Mouse (Mus musculus) fibroblast of lung, adult 2 months (primary cell): ENCODE data around the gene Slc24a3.

Experiments used
- DNase-seq: peaks from one replicate; pipeline ENCODE4 v3.0.0-alpha.2; 2011; ENCODE audit warnings: low read depth

Gene Slc24a3

DNA sequence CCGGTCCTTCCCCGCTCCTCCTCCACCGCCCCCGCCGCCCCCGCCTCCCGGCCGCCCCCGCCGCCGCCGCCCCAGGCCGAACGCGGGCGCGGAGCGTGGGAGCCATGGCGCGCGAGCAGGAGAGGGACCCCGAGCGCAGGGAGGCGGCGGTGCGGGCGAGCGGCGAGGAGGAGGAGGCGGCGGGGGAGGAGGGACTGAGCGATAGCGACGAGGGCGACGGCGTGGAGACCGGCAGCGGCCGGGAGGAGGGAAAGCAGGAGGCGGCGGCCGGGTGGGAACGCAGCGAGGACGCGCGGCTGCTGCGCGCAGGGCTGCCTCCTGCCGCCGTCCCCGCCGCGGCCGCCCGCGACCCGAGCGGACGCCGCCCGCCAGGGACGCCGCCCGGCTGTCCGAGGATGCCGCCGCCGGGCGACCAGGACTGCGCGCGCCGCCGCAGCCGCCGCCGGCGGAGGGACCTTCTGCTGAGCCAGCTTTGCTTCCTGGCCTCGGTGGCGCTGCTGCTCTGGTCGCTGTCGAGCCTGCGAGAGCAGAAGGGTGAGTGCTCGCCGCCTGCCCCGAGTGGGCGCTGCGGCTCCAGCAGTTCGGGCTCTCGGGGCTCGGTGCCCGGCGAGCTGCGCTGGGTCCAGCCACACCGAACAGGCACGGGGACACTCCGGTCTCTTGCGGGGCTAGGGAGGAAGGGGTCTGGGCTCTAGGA is at the start of gene Slc24a3:
Gene Slc24a3, plus strand, starts transcription at position 91 of the 697 bp plus-strand sequence.
- no peak for DNase-seq

DNA sequence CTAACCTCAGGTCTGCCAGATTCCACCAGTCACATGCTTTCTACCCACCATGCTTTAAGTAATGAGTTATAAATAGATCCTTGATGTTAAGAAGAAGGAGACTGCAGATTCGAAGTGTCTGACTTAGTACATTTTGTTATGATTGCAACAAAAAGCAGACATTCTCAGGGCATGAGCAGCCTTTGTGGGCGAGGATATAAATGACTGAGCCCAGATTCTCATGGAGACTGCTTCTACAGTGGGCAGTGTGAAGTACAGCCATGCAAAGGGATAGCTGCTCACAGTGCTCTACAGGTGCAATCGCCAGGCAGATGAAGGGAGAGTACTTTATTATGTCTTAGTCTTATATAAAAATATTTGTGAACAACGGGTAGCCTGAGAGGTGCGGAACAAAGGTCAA is 49.8 kb upstream of the Slc24a3 start:
- no peak for DNase-seq

DNA sequence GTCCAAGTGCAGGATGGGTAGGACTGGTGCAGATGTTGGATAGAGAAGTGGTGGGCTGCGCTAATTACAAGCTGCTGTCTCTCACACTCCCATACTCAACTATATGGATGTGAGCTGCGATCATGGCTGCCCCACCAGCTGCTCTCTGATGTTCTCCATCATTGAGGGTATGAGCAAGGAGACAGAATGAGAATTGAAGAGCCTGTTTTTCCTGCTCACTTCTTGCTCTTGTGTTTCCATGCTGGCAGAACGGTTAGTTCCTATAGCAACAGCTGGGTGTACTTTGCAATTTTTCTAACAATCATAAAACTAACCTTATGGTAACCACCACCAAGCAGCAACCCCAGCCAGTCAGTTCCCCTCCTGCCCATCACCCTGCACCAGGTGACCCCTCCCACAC is 39.8 kb upstream of the Slc24a3 start:
- no peak for DNase-seq

DNA sequence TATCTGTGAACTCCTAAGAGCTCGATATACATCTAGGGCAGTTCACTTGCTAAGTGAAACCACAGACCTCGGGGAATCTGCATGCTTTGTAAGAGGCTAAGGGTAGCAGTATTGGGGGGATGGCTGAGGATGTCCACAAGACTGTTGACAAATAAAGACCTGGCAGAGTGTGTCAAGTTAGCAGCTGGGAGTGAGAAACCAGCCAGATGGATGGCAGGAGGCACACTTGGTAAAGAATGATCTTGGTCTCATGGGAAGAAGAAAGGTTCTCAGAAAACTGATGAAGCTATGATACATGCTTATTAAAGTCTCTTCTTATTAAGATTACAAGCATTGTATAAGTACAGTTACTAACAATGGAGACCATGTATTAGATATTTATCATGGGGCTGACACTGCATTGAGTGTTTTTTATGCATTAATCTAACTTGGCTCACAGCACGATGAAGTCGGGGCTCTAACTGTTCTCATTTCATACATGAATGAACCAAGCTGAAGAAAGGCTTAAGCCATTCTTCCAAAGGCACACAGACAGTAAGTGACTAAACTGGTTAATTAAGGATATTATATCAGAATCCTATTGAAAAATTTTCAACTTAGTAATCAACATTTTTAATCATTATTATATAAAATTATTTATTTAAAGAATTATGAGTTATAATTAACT is 30.8 kb upstream of the Slc24a3 start:
- no peak for DNase-seq

DNA sequence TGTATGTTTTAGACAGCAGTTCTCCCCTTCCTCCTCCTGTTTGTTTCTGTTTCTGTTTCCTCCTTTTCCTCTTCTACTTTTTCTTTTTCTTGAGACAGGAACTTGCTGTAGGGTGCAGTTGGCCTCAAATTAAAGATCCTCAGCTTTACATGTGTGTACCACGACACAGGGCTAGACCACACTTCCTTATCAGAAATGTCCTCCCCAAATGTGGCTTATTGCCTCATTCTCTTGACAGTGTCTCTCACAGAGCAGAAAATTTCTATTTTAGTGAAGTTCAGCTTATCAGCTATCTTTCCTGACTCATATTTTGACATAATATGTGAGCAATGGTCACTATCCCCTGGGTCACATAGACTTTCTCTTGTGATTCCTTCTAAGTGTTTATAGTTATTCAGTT is 17.1 kb upstream of the Slc24a3 start:
- DNase-seq, result no peak

DNA sequence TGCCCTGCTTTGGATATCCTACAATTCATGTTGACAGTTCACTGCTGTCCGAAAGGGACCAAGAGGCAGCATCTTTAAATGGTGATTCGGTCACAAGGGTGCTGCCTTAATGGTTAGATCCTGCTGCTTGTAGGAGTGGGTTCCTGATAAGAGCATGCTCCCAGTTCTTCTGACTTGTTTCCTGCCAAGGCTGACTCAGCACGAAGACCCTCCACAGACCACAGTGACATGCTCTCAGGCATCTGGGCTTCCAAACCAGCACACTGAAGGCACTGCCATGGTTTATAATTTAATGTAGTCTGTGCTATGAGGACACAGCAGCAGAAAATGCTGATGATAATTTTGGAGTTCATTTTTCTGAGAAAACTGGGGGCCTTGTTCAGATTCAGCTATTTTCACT is 16.7 kb upstream of the Slc24a3 start:
- no peak for DNase-seq

DNA sequence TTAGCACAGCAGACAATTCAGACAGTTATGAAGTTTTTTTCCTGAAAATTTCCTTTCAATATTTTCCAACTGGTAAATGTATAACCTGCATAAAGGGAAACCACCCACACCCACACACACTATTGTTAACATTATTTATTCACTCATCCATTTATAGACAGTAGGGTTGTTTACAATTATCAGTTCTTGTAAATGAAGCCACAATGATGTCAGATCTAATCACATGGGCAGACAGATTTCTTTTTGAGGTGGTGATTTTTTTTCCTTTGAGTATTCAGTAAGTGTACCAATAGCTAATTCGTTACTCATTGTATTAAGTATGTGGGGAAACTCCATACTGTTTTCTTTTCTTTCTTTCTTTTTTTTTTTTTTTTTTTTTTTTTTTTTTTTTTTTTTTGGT is 15.3 kb upstream of the Slc24a3 start:
- no peak for DNase-seq

DNA sequence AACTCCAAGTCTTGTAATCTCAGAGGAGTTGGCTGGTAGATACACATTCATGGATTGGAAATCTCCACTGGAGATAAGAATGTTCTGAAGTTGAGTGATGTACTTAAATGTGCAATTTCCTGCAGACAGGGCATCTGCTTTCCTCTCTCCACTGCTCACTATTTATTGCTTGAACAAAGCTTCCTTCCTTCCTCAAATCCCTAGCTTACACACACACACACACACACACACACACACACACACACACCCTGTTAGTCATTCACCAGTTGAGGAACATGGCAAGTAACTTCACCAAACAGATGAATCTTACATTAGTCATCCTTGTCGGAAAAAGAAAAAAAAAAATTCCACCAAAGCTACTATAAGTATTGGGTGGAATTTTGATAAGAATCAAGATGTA is 8.6 kb upstream of the Slc24a3 start:
- DNase-seq, result no peak

DNA sequence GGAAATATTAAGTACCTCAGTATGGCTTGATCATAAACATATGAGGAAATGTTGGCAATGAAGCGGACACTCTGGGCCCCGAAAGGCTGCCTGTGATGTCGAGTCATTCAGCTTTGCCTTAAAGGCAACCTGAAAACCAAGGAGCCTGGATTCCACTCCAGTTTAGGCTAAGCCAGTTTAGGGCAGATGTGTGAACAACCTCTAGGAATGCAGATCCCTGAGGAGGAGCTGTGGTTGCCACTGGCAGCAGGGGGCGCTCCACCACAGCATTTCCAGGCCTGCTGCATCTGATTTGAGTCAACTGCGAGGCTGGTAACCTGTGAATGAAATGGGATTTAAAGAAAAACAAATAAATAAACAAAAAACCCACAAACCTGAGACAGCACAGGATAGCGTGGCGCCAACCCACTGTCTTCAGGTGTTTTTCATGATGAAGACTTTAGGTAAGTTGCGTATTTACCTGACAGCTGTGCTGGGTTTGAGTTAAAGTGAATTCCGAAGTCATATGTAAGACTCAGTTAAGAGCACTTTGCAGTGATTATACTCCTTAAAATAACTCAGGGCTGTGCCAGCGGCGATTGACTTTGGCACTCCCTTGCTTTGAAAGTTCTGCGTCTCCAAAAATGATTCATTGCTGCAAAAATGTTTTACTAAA is 6.4 kb upstream of the Slc24a3 start:
- DNase-seq, result no peak

DNA sequence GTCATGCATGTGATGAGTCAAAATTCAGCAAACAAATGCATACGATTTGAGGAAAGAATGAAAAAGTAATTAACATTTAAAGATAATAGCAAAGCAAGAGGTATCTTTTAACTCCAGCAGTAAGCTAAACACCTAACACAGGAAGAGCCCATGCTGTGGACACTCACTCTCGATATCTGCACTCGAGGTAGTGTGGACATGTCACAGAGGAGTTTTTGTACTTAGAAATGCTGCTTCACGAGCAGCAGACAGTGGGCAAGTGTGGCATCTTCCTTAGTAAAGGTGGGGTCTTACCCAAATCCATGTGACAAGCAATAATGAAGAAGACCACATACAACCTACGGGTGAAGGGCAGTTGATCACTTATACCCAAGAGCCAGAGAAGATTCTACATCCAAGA is 3.5 kb upstream of the Slc24a3 start:
- DNase-seq, result no peak

DNA sequence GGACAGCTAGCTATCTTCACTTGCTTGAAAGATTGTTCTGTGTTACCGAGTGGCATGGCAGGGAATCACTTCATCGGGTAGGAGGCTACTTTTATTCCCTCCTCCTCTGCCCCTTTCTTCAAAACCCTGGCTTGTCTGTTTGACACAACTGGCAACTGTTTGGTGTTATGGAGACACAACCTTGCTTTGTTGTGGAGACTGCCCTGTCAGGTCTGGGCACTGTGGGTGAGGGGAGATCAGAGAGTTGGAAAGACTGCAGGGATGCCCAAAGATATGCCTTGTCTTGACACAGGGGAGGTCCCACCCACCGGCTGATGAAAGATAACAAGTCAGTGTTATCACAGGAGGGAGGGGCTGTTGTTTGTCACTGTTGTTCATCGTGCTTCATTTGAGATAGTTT is 3.0 kb upstream of the Slc24a3 start:
- DNase-seq, result no peak

DNA sequence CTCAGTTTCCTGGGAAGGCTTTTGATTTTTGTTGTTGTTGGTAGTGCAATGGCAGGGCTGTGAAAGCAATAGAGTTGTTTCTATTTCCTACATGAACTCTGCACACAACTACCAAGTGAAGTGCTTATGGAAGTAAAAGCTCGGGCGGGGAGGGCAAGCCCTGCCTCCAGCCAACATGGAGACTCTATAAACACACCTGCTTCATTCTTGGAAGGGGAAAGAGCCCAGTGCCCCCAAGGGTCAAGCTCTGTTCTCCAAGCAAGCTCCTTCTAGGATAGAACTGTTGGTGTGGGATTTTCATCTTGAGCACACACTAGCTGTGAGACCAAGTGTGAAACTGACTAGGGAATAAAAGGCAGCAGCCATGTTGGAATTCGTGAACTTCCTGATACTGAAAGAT is 2.5 kb upstream of the Slc24a3 start:
- DNase-seq, result no peak

DNA sequence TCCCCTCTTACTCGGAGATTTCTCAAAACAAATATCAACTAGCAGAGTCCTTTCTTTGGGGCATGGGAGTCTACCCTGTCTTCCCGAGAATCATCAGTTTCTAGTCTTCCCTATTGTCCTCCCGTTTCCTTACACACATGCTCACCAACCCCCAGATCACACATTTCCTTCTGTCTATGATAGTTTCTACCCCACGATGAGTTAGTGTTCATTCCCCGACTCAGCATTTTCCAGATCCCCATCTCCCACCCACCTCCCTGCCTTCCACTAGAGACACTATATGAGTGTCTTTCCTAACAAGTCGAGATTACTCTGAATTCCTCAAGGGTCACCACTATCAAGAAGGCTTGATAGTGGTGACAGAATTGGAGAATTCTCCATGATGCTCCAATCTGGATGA is 1.7 kb upstream of the Slc24a3 start:
- DNase-seq, result no peak

DNA sequence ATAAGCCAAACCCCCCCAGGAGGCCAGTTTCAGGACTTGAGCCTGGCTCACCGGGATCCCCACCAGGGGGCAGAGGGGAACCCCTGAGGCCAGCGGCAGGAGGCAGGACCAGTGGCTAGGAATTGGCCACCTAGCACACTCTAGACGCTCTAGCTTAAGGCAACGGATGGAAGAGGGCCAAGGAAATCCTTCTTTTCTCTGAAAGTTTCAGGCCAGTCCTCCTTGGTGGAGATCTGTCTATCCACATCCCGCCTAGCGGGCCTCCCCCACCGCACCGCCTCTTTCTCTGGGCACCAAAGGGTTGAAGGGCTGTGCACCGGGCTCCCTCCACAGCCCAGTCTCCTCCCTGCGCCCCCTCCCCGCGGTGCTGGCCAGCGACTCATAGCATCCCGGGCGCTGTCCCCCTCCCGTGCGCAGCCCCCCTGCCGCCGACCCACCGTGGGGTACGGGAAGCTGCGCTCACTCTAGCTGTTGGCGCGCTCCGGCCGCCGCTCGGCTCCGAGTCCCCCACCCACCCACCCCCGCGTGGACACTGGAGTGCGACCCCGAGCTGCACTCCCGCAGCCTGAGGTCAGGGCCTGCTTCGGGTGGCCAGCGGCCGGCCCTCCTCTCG is 397 bp upstream of the Slc24a3 start:
- no peak for DNase-seq

DNA sequence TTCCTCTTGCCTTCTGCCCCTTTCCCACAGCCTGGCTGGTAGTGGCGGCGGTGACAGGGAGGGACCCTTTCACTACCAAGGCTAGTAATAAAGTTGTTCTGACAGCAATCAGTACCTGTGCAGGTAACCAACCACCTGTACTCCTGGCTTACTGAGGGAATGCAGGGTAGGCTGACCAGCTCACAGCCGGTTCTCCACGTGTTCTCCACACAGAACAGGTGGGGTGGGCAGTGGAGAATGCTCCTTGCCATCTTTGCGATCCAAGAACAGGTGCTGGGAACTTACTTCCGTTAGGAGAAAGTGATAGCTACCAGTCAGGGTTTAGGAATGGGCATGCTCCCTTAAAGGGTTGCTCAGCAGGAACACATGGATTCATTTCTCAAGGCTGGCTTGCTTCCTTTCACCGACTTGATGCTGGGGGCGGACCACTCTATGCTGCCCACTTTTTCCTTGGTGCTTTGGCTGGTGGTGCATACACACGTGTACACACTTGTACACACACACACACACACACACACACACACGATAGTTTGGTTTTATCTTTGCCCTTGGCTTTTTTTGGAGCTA is 934 bp downstream of the Slc24a3 start:
- DNase-seq, result no peak

DNA sequence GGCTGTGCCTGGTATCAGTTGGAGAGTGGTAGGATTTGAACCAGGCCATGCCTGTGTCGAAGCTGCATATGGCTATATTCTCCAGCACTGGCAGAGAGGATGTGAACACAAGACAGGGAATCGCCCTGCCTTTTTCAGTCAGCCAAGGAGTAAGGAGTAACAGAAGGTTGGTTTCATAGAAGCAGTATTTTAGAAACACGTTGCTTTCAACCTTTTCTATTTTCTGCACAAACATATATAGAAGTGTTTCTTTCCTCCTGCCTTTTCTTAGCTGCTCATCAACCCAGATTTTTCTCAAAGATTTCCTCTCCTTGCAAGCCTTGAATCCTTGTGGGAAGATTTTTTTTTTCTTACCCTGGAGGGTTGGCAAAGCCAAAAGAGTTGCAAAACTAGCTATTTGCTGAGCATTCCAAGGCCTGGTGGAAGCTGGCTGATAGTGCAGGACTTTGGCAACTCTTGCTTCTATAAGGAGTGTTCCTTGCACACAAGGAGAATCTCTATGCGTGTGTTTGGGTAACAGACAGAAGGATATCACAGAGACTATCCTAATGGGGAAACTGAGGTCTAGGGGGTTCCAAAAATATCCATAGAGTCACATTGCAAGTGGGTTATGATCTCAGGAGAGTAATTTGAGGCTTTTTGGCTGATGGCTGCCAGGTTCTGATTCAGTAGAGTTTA is 5.6 kb downstream of the Slc24a3 start:
- no peak for DNase-seq

DNA sequence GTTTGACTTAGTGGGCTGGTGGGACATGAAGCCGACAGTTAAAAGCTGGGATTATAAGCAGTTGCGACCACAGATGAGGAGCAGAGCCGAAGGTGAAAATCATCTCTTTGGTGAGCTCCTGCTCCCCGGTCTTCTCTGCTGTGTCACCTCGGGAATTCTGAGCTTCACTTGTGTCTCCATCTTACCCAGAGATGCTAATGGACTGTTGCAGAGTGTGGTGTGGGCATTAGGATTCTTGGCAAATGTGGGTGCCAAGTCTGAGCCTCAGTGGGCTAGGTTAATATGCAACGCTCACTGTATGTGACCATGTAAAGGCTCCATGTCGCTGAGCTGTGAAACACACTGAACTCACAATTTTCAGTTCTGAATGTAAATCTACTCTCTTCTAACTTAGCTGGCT is 7.5 kb downstream of the Slc24a3 start:
- no peak for DNase-seq

DNA sequence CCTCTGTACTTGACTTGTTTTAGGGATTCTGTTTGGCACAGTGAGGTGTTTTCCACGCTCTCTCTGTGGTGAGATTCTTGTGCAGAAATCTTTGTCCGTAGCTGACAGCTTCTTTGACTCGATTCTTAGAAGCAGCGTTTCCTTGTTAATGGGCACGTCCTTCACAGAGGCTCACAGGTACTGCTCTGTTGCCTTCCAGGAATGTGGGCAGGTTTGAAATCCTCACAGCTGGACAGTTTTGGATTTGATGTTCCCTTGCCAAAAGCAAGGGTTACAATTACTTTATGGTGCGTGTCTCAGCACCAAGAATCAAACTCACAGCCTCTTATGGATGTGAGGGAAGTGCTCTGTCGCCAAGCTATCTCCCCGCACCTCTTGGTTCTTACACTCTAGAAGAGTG is 14.9 kb downstream of the Slc24a3 start:
- no peak for DNase-seq

DNA sequence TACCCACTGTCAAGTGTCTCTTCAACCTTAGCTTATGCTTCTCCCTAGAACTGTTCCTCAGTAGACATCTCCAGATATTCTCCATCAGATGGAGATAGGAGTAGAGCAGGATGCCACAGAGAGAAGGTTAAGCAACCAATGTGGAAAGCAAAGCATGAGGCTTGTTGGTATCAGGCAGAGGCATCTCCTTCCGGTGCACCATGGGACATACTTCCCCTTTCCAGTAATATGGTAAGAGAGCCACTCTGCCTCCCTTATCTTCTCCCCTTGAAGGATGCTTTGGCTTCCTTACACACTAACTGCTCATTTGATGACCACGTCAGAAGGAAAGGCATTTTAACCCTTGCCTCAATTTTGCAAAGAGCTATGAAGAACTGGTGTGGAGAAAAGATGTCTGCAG is 21.3 kb downstream of the Slc24a3 start:
- no peak for DNase-seq

DNA sequence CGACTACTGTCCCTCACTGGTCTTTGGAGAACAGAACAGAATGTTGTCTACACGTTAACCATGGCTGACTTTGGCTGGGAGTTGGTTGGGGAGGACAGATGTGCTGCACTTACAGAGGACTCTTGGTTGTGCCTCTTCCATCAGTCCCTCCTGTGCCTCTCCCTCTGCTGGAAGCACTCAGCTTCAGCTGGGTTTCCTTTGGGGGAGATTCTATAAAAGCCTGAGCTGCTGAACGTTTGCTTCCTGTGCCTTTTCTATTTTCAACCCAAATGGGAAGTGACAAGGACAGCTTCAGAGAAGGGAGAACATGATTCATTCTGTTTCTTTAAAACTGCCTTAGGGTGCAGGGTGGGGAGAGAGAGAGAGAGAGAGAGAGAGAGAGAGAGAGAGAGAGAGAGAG is 28.5 kb downstream of the Slc24a3 start:
- DNase-seq, result no peak

DNA sequence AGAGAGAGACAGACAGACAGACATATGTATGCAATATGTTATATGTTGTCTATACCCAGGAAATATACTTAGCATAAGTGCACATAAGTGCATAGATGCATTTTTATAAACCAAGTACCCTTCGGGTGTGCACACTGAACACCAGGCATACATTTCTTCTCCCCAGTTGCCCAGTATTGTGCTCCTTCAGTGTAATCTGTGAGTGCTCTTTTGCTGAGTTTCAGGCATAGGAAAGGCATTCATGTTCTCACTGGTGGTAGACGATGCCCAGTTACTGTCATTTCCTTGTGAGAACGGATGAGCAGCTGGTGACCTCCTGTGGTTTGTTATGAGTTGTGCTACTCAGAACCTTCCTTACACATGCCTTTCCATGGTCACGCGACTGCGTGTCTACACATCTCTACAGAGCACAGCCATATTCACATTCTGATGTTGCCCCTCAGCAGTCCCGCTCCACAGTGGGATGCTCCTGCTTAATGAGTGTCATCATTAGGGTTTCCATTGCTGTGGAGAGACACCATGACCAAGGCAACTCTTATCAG is 29.0 kb downstream of the Slc24a3 start:
- no peak for DNase-seq

DNA sequence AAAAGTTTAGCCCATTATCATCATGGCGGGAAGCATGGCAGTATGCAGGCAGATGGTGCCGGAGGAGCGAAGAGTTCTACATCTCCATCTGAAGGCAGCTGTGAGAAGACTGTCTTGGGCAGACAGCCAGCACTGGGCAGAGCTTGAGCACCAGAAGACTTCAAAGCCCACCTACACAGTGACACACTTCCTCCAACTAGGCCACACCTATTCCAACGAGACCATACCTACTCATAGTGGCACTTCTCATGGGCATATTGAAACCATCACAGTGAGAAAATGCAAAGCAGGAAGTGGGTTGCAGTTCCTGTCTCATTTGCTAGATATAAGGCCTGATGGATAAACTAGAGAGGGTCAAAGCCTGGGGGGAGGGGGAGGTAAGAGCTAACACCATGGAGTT is 29.5 kb downstream of the Slc24a3 start:
- no peak for DNase-seq
